Mouse (Mus musculus): ENCODE data around the gene Dtx3. TPM values are rescaled to one million over a fixed set of nuclear protein-coding genes. Genes with fewer than 3 reads are reported as not detected.

The Dtx3 gene
- polyA plus RNA-seq, 1 experiment from 2014 or later: 223 TPM

DNA sequence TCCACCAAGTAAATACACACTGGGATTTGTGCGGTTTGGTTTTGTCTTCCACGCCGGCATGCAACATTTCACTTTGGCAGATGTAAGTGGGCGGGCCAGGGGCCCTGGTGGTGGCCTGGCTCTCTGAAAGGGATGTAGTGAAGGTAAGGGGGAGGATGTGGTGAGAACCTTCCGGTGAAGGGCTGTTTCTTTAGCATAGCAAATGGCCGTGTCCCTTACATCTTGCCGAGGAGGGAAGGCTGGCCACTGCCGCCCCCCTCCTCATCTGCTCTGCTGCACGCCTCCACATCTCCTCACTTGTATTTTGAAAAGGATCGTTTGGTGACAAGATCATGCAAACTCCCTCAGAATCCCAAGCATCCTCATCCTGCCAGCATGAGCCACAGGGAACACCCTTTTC, 30.2 kb upstream of the Dtx3 start:
- H3K27ac ChIP-seq: no peak overlapping the region
- H3K9ac ChIP-seq: no peak overlapping the region
- H3K9me3 ChIP-seq (ENCODE audit: control insufficient read depth, low read length): no peaks in the 10 kb centered on the region
- H3K36me3 ChIP-seq (replicated peaks; ENCODE audit: control insufficient read depth, insufficient read depth): peaks cover 37% of the 10 kb centered on the region
- no peaks in the 10 kb centered on the region for H3K4me1 ChIP-seq (replicated peaks; ENCODE audit: control insufficient read depth, insufficient read depth, low read length)
- no peak for ATAC-seq (ENCODE audit: low FRiP score)
- H3K27me3 ChIP-seq (ENCODE audit: control insufficient read depth, insufficient read depth, low read length): no peaks in the 10 kb centered on the region
- no peak overlapping the region for H3K4me3 ChIP-seq (replicated peaks; ENCODE audit: low read length)
- H3K4me2 ChIP-seq (replicated peaks): no peak overlapping the region
- DNase-seq (ENCODE audit: low spot score): no peak
- 22% methylated on average over 10 of the region's 10 CpGs for WGBS

DNA sequence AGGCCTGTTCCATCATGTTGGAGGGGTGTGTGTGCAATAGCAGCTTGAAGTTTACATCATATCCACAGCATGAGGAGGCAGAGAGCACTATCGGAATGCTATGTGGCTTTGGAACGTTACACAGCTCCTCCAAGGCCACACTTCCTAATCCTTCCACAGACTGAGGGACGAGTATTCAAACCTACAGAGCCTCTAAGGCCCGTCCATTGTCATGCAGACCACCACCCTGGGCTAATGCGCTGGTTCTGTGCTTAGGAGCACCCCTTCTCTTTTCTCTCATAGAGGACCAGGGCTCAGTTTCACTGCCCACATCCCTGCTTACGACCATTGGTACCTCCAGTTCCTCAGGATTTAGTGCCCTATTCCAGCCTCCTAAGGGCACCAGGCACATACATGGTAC, 29.7 kb upstream of the Dtx3 start:
- ATAC-seq (ENCODE audit: low FRiP score) (no peak), DNase-seq (ENCODE audit: low spot score) (no peak)
- no peak overlapping the region for H3K4me3 ChIP-seq (replicated peaks; ENCODE audit: low read length)
- 27% methylated on average over 6 of the region's 6 CpGs for WGBS
- no peaks in the 10 kb centered on the region for H3K9me3 ChIP-seq (ENCODE audit: control insufficient read depth, low read length)
- H3K4me1 ChIP-seq (replicated peaks; ENCODE audit: control insufficient read depth, insufficient read depth, low read length): no peaks in the 10 kb centered on the region
- H3K4me2 ChIP-seq (replicated peaks): no peak overlapping the region
- H3K27me3 ChIP-seq (ENCODE audit: control insufficient read depth, insufficient read depth, low read length): no peaks in the 10 kb centered on the region
- H3K9ac ChIP-seq: no peak overlapping the region
- H3K27ac ChIP-seq: no peak overlapping the region
- peaks cover 32% of the 10 kb centered on the region for H3K36me3 ChIP-seq (replicated peaks; ENCODE audit: control insufficient read depth, insufficient read depth)

GRCm38 (mm10) chr10:127218339-127218738, 22.8 kb upstream of the Dtx3 start:
- Histone ChIP-seq H3K9ac (no peak overlapping the region), H3K36me3 (replicated peaks; ENCODE audit: control insufficient read depth, insufficient read depth) (no peaks in the 10 kb centered on the region), H3K27me3 (ENCODE audit: control insufficient read depth, insufficient read depth, low read length) (no peaks in the 10 kb centered on the region), H3K4me3 (replicated peaks; ENCODE audit: low read length) (no peak overlapping the region), H3K27ac (no peak overlapping the region), H3K4me2 (replicated peaks) (no peak overlapping the region), H3K4me1 (replicated peaks; ENCODE audit: control insufficient read depth, insufficient read depth, low read length) (no peaks in the 10 kb centered on the region), H3K9me3 (ENCODE audit: control insufficient read depth, low read length) (no peaks in the 10 kb centered on the region)
- DNase-seq (ENCODE audit: low spot score): no peak
- WGBS: 93% methylated on average over 2 of the region's 2 CpGs
- no peak for ATAC-seq (ENCODE audit: low FRiP score)

DNA sequence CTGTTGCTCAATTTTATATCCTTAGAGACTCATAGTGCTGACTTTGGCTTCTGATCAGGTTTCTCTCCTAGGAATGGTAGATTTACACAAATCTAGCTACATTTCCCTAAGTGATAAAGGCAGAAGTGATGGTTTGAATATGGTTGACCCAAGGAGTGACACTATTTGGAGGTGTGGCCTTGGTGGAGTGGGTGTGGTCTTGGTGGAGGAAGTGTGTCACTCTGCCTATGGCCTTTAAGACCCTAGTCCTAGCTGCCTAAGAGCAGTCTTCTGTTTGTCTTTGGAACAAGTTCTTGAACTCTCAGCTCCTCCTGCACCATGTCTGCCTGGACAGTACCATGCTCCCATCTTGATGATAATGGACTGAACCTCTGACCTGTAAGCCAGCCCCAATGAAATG, 21.6 kb upstream of the Dtx3 start:
- no peak overlapping the region for H3K27ac ChIP-seq
- H3K36me3 ChIP-seq (replicated peaks; ENCODE audit: control insufficient read depth, insufficient read depth): no peaks in the 10 kb centered on the region
- H3K4me1 ChIP-seq (replicated peaks; ENCODE audit: control insufficient read depth, insufficient read depth, low read length): no peaks in the 10 kb centered on the region
- no peaks in the 10 kb centered on the region for H3K27me3 ChIP-seq (ENCODE audit: control insufficient read depth, insufficient read depth, low read length)
- H3K4me3 ChIP-seq (replicated peaks; ENCODE audit: low read length): no peak overlapping the region
- no peaks in the 10 kb centered on the region for H3K9me3 ChIP-seq (ENCODE audit: control insufficient read depth, low read length)
- ATAC-seq (ENCODE audit: low FRiP score) (no peak), DNase-seq (ENCODE audit: low spot score) (no peak)
- H3K4me2 ChIP-seq (replicated peaks): no peak overlapping the region
- no peak overlapping the region for H3K9ac ChIP-seq

- H3K4me1 ChIP-seq (replicated peaks; ENCODE audit: control insufficient read depth, insufficient read depth, low read length): peaks cover 4% of the 10 kb centered on the region; the same call in 1 of the 2 replicates
- H3K9me3 ChIP-seq (ENCODE audit: control insufficient read depth, low read length): no peaks in the 10 kb centered on the region
- no peak overlapping the region for H3K9ac ChIP-seq
- no peak overlapping the region for H3K4me3 ChIP-seq (replicated peaks; ENCODE audit: low read length)
- H3K4me2 ChIP-seq (replicated peaks): no peak overlapping the region
- ATAC-seq (ENCODE audit: low FRiP score) (no peak), DNase-seq (ENCODE audit: low spot score) (no peak)
- no peak overlapping the region for H3K27ac ChIP-seq
- H3K27me3 ChIP-seq (ENCODE audit: control insufficient read depth, insufficient read depth, low read length): no peaks in the 10 kb centered on the region
- H3K36me3 ChIP-seq (replicated peaks; ENCODE audit: control insufficient read depth, insufficient read depth): no peaks in the 10 kb centered on the region
- WGBS: 94% methylated on average over 11 of the region's 11 CpGs
Observed at GRCm38 (mm10) chr10:127216456-127216855, 20.9 kb upstream of the Dtx3 start.

GRCm38 (mm10) chr10:127214422-127214803, 18.9 kb upstream of the Dtx3 start:
- H3K9ac ChIP-seq: no peak overlapping the region
- H3K36me3 ChIP-seq (replicated peaks; ENCODE audit: control insufficient read depth, insufficient read depth): no peaks in the 10 kb centered on the region
- H3K4me2 ChIP-seq (replicated peaks): no peak overlapping the region
- H3K27ac ChIP-seq: no peak overlapping the region
- H3K4me3 ChIP-seq (replicated peaks; ENCODE audit: low read length): no peak overlapping the region
- no peaks in the 10 kb centered on the region for H3K27me3 ChIP-seq (ENCODE audit: control insufficient read depth, insufficient read depth, low read length)
- H3K9me3 ChIP-seq (ENCODE audit: control insufficient read depth, low read length): no peaks in the 10 kb centered on the region
- peaks cover 17% of the 10 kb centered on the region for H3K4me1 ChIP-seq (replicated peaks; ENCODE audit: control insufficient read depth, insufficient read depth, low read length)
- 78% methylated on average over 1 of the region's 1 CpGs for WGBS
- DNase-seq (ENCODE audit: low spot score) (no peak), ATAC-seq (ENCODE audit: low FRiP score) (no peak)

DNA sequence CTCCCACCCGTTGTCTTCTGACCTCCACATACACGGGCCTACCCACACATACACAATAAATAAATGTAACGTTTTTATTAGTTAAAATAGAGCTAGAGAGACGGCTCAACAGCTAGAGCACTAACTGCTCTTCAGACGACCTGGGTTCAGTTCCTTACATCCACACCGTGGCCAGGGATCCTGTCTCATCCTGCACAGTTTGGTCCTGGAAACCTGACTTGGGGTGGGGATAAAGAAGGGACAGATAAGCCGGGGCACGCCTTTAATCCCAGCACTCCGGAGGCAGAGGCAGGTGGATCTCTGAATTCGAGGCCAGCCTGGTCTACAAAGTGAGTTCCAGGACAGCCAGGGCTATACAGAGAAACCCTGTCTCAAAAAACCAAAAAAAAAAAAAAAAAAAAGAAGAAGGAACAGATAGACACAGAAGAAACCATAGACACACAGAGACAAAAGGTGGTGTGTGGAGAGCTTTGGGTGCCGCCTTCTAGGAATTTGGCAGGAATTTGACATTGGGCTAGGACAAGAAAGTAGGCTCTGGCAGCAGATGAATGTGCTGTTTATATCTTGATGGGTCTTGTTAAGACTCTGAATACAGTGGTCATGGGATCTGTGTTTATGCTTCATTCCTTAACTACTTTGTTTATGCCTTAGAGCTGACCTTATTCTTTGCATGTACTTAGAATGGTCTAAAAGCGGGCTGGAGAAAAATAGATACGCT, 18.3 kb upstream of the Dtx3 start:
- Histone ChIP-seq H3K9ac (no peak overlapping the region), H3K27ac (no peak overlapping the region), H3K36me3 (replicated peaks; ENCODE audit: control insufficient read depth, insufficient read depth) (no peaks in the 10 kb centered on the region), H3K27me3 (ENCODE audit: control insufficient read depth, insufficient read depth, low read length) (no peaks in the 10 kb centered on the region), H3K9me3 (ENCODE audit: control insufficient read depth, low read length) (no peaks in the 10 kb centered on the region), H3K4me2 (replicated peaks) (no peak overlapping the region), H3K4me1 (replicated peaks; ENCODE audit: control insufficient read depth, insufficient read depth, low read length) (peaks cover 17% of the 10 kb centered on the region), H3K4me3 (replicated peaks; ENCODE audit: low read length) (no peak overlapping the region)
- DNase-seq (ENCODE audit: low spot score) (no peak), ATAC-seq (ENCODE audit: low FRiP score) (no peak)
- WGBS: 89% methylated on average over 13 of the region's 13 CpGs

GRCm38 (mm10) chr10:127213272-127213671, 17.7 kb upstream of the Dtx3 start:
- Histone ChIP-seq H3K27me3 (ENCODE audit: control insufficient read depth, insufficient read depth, low read length) (no peaks in the 10 kb centered on the region), H3K9me3 (ENCODE audit: control insufficient read depth, low read length) (no peaks in the 10 kb centered on the region), H3K4me2 (replicated peaks) (no peak overlapping the region), H3K27ac (no peak overlapping the region), H3K4me3 (replicated peaks; ENCODE audit: low read length) (no peak overlapping the region), H3K4me1 (replicated peaks; ENCODE audit: control insufficient read depth, insufficient read depth, low read length) (peaks cover 17% of the 10 kb centered on the region), H3K9ac (no peak overlapping the region), H3K36me3 (replicated peaks; ENCODE audit: control insufficient read depth, insufficient read depth) (peaks cover 5% of the 10 kb centered on the region)
- 96% methylated on average over 8 of the region's 8 CpGs for WGBS
- DNase-seq (ENCODE audit: low spot score): no peak
- ATAC-seq (ENCODE audit: low FRiP score): no peak

DNA sequence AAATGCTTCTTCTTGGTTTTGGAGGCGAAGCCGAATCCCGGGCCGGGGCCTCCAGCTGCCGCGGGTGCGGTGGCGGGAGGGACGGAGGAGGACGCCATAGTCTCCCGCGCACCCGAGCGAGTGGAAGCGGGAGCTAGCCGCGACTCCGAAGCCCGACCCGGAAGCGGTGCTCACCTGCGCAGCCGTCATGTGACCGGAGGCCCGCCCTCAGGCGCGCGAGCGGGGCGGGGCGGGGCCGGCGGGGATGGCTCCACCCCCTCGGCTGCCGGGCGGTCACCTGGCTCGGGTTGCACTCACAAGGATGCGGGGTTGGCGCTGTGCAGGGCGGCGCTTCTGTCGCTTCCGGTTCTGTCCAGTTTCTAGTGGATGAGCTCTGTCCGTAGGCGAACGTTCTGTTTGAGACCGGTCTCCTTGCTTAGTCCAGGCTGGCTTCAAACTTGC, 15.9 kb upstream of the Dtx3 start, which contains the start of gene Pip4k2c:
Gene Pip4k2c (minus strand): TSS at position 172 of the 441 bp plus-strand sequence.
- Histone ChIP-seq H3K9ac (peak within 1 kb of the TSS; percentile 75), H3K36me3 (replicated peaks; ENCODE audit: control insufficient read depth, insufficient read depth) (peaks cover 23% of the 10 kb centered on the region), H3K4me2 (replicated peaks) (peak within 1 kb of the TSS; percentile 89), H3K4me3 (replicated peaks; ENCODE audit: low read length) (peak within 1 kb of the TSS; percentile 73), H3K9me3 (ENCODE audit: control insufficient read depth, low read length) (no peaks in the 10 kb centered on the region), H3K27ac (0 out of 2 replicates have a peak within 1 kb of the TSS, but pooled peaks have one; percentile 0), H3K4me1 (replicated peaks; ENCODE audit: control insufficient read depth, insufficient read depth, low read length) (peaks cover 17% of the 10 kb centered on the region), H3K27me3 (ENCODE audit: control insufficient read depth, insufficient read depth, low read length) (no peaks in the 10 kb centered on the region)
- DNase-seq (ENCODE audit: low spot score) (peak; percentile 83), ATAC-seq (ENCODE audit: low FRiP score) (peak; percentile 95)
- under 1% methylated on average over 47 of the region's 47 CpGs for WGBS
